ENCODE assay signal across 17 mouse cellular contexts in genomic region chr14:60773476-60773875, GRCm38 (mm10). TPM values are rescaled to one million over a fixed set of nuclear protein-coding genes. Genes with fewer than 3 reads are reported as not detected.
DNase-seq lines count a peak whose midpoint lies in the region; ATAC-seq and TF ChIP-seq lines count a peak whose summit lies in the region.
"Had no signal": no experiment of that assay in that cellular context is flagged by ENCODE, and none has a peak within 500 bp of the region (broad histone marks: within the 10 kb centered on the region; RNA-seq: fewer than 3 reads in every experiment).

No protein-coding gene starts in this region.

- no peak for TF ChIP-seq EP300 in heart, postnatal 0 days (IDR thresholded peaks at IDR 0.05; ENCODE audit: low read depth)
- TF ChIP-seq EP300 in lung, postnatal 0 days (IDR thresholded peaks at IDR 0.05): no peak

- no peak for DNase-seq in heart, postnatal 0 days (ENCODE audit: low spot score)
- DNase-seq in heart, postnatal 36 days: no peak
- DNase-seq in lung, postnatal 0 days (ENCODE audit: low spot score): no peak
- no peak for DNase-seq in lung, postnatal 10 days
- DNase-seq in splenic B cell, adult 2 months (ENCODE audit: low read depth, low spot score): peak; percentile 24
- no peak for DNase-seq in ovary, postnatal 14 days (ENCODE audit: low spot score)
- DNase-seq: cerebellum, adult 8-10 months; right cerebral cortex, postnatal 25 days; thymus, postnatal 14 days had no signal

- H3K27ac ChIP-seq in heart, postnatal 0 days (ENCODE audit: low read depth): no peak overlapping the region
- no peak overlapping the region for H3K27ac ChIP-seq in lung, postnatal 0 days (ENCODE audit: low read length)
- H3K27ac ChIP-seq: forebrain, embryonic 13.5 days; hindbrain, embryonic 10.5 days; lung, embryonic 15.5 days had no signal

- no peaks in the 10 kb centered on the region for H3K27me3 ChIP-seq in heart, postnatal 0 days (ENCODE audit: control insufficient read depth, insufficient read depth, low read length)
- H3K27me3 ChIP-seq in lung, postnatal 0 days (replicated peaks; ENCODE audit: insufficient read depth, low read length): no peaks in the 10 kb centered on the region
- H3K27me3 ChIP-seq in E14TG2a.4 (ENCODE audit: insufficient read depth, low read length): no peaks in the 10 kb centered on the region
- no peaks in the 10 kb centered on the region for H3K27me3 ChIP-seq in splenic B cell, adult 2 months (ENCODE audit: control insufficient read depth, insufficient read depth, low read length, poor library complexity, severe bottlenecking)
- H3K27me3 ChIP-seq: forebrain, embryonic 13.5 days; heart, embryonic 12.5 days; lung, embryonic 15.5 days had no signal

- H3K4me3 ChIP-seq in heart, postnatal 0 days (ENCODE audit: low read depth, low read length): no peak overlapping the region
- no peak overlapping the region for H3K4me3 ChIP-seq in lung, postnatal 0 days (ENCODE audit: low read depth, low read length)
- H3K4me3 ChIP-seq in E14TG2a.4 (replicated peaks; ENCODE audit: low read length): no peak overlapping the region
- H3K4me3 ChIP-seq: forebrain, embryonic 13.5 days; heart, embryonic 12.5 days; hindbrain, embryonic 10.5 days; lung, embryonic 15.5 days; myocyte had no signal

- H3K4me1 ChIP-seq in heart, postnatal 0 days (ENCODE audit: control insufficient read depth, insufficient read depth): no peaks in the 10 kb centered on the region
- H3K4me1 ChIP-seq in lung, postnatal 0 days (ENCODE audit: insufficient read depth, low read depth, low read length): no peaks in the 10 kb centered on the region
- peaks cover 19% of the 10 kb centered on the region for H3K4me1 ChIP-seq in E14TG2a.4 (replicated peaks; ENCODE audit: low read depth, low read length)
- H3K4me1 ChIP-seq: forebrain, embryonic 13.5 days; heart, embryonic 12.5 days; hindbrain, embryonic 10.5 days; lung, embryonic 15.5 days had no signal

- no peak overlapping the region for H3K4me2 ChIP-seq in heart, postnatal 0 days (ENCODE audit: low read depth, low read length)
- H3K4me2 ChIP-seq in lung, postnatal 0 days (replicated peaks; ENCODE audit: low read depth, low read length): no peak overlapping the region
- H3K4me2 ChIP-seq: forebrain, embryonic 13.5 days; heart, embryonic 12.5 days; lung, embryonic 15.5 days had no signal

- H3K9ac ChIP-seq in heart, postnatal 0 days (replicated peaks; ENCODE audit: low read depth, low read length): no peak overlapping the region
- no peak overlapping the region for H3K9ac ChIP-seq in lung, postnatal 0 days (replicated peaks; ENCODE audit: low read depth)
- H3K9ac ChIP-seq: forebrain, embryonic 13.5 days; heart, embryonic 12.5 days; lung, embryonic 15.5 days had no signal

- TF ChIP-seq CTCF in heart, postnatal 0 days (IDR thresholded peaks at IDR 0.05; ENCODE audit: low read depth): 0 out of 2 replicates have a peak, but pooled peaks have one; percentile 11
- peak; percentile 41 for TF ChIP-seq CTCF in lung, postnatal 0 days (IDR thresholded peaks at IDR 0.05)
- peak; percentile 65 for TF ChIP-seq CTCF in E14TG2a.4 (conservative IDR thresholded peaks at IDR 0.05; ENCODE audit: low read length)

- intact Hi-C loops in heart, postnatal 36 days (cut with DNase I): loop anchor here (5.0 kb wide), 1 partner anchor 246 kb away; no protein-coding TSS in a partner anchor

- ATAC-seq in heart, postnatal 0 days (ENCODE audit: insufficient read depth, low read depth): no peak
- ATAC-seq in lung, postnatal 0 days: no peak
- ATAC-seq: forebrain, embryonic 13.5 days; intestine, embryonic 16.5 days had no signal

- H3K9me3 ChIP-seq in heart, postnatal 0 days (replicated peaks; ENCODE audit: control insufficient read depth, low read length): no peaks in the 10 kb centered on the region
- no peaks in the 10 kb centered on the region for H3K9me3 ChIP-seq in lung, postnatal 0 days (ENCODE audit: low read length)
- H3K9me3 ChIP-seq in E14TG2a.4 (ENCODE audit: low read length): no peaks in the 10 kb centered on the region
- H3K9me3 ChIP-seq: forebrain, embryonic 13.5 days; heart, embryonic 12.5 days; hindbrain, embryonic 10.5 days; lung, embryonic 15.5 days had no signal

- H3K36me3 ChIP-seq in heart, postnatal 0 days (replicated peaks; ENCODE audit: control insufficient read depth, insufficient read depth, low read length): no peaks in the 10 kb centered on the region
- no peaks in the 10 kb centered on the region for H3K36me3 ChIP-seq in lung, postnatal 0 days (ENCODE audit: insufficient read depth, low read length)
- H3K36me3 ChIP-seq in E14TG2a.4 (ENCODE audit: insufficient read depth, low read length): no peaks in the 10 kb centered on the region
- H3K36me3 ChIP-seq in splenic B cell, adult 2 months (ENCODE audit: control insufficient read depth, insufficient read depth, low read length, poor library complexity, severe bottlenecking): no peaks in the 10 kb centered on the region
- H3K36me3 ChIP-seq: heart, embryonic 12.5 days; hindbrain, embryonic 10.5 days; lung, embryonic 15.5 days had no signal

- WGBS in heart, postnatal 0 days: 85% methylated on average over 2 of the region's 2 CpGs
- 80% methylated on average over 2 of the region's 2 CpGs for WGBS in lung, postnatal 0 days

RNA-seq across cellular contexts. Expression of gene C1qtnf9, which starts 5.5 kb away (rescaled TPM):
- total RNA-seq in heart, postnatal 0 days (2014; rRNA removed; ENCODE audit: low replicate concordance): 2.2 and 2.8 TPM in 2 replicates
- 4.6 and 5.4 TPM in 2 replicates for polyA plus RNA-seq in heart, postnatal 0 days (2015; fragmentation: Nextera tagmentation; extraction: Ambion mirVana)
- total RNA-seq in heart, postnatal 36 days (2021): 10 to 100 TPM; 36.8 to 68.6 TPM
- polyA plus RNA-seq in lung, postnatal 0 days (2015; fragmentation: Nextera tagmentation; extraction: Ambion mirVana): 0.45 and 0.77 TPM in 2 replicates
- total RNA-seq: megakaryocyte-erythroid progenitor cell, adult 5-6 weeks had no signal
- polyA plus RNA-seq: myocyte had no signal

RNA-seq across cellular contexts. Expression of gene Mipep, which starts 10.9 kb away (rescaled TPM):
- total RNA-seq in heart, postnatal 0 days (2014; rRNA removed; ENCODE audit: low replicate concordance): 49.1 and 60.9 TPM in 2 replicates
- polyA plus RNA-seq in heart, postnatal 0 days (2015; fragmentation: Nextera tagmentation; extraction: Ambion mirVana): 29.2 and 29.3 TPM in 2 replicates
- 10 to 100 TPM; 61.9 to 62.4 TPM for total RNA-seq in heart, postnatal 36 days (2021)
- 7.7 and 9.9 TPM in 2 replicates for polyA plus RNA-seq in lung, postnatal 0 days (2015; fragmentation: Nextera tagmentation; extraction: Ambion mirVana)

Comparison
In these comparisons a context has a peak if more than half of its experiments do, and no peak if none do; other contexts are left out.
1. CTCF ChIP-seq: peak in every context shown above with its lines; median percentile 65 in E14TG2a.4; 41 in lung, postnatal 0 days; 11 in heart, postnatal 0 days.